Mouse (Mus musculus) cerebellum, adult 2 months (tissue): Measurements from ENCODE around the gene Smarcc2. TPM values are rescaled to one million over a fixed set of nuclear protein-coding genes. Genes with fewer than 3 reads are reported as not detected.

ENCODE experiments used
- DNase-seq, 2 experiments: peaks; one replicate each; pipeline ENCODE4 v3.0.0; 2021
- H3K27ac ChIP-seq: fragments of 200-500 bp; 2 replicates; pipeline ENCODE4 v1.5.1; 2012; ENCODE audit warnings: low read length, control low read depth, inconsistent platforms; ENCODE audit not compliant: insufficient read depth
- H3K27me3 ChIP-seq: fragments of 200-500 bp; 2 replicates; pipeline ENCODE4 v1.6.1; 2012; ENCODE audit warnings: inconsistent platforms, mild to moderate bottlenecking, low read length, moderate library complexity; ENCODE audit not compliant: control insufficient read depth, insufficient read depth
- H3K4me1 ChIP-seq: fragments of 200-500 bp; 2 replicates; pipeline ENCODE4 v1.6.1; 2011; ENCODE audit warnings: low read length; ENCODE audit not compliant: control insufficient read depth, insufficient read depth
- H3K4me3 ChIP-seq: fragments of 200-500 bp; replicated peaks from 2 replicates; pipeline ENCODE3; 2011; ENCODE audit warnings: mild to moderate bottlenecking, low read depth, low read length, control low read depth; ENCODE audit not compliant: insufficient read depth
- CTCF ChIP-seq: fragments of 200-500 bp; IDR thresholded peaks from 2 replicates; pipeline ENCODE4 v1.5.1; 2011; ENCODE audit warnings: low read depth, mild to moderate bottlenecking, control low read depth, low read length, moderate library complexity, borderline replicate concordance; ENCODE audit not compliant: insufficient read depth
- POLR2A ChIP-seq: fragments of 200-500 bp; IDR thresholded peaks from 2 replicates; pipeline ENCODE4 v1.6.1; 2011; ENCODE audit warnings: low read length, control low read depth, borderline replicate concordance; ENCODE audit not compliant: insufficient read depth
- WGBS: fragments of 180-500 bp; shearing (Covaris S2); methylation state at CpG from one replicate; pipeline ENCODE4 v1.1.7; 2018; 5-methylcytosine and 5-hydroxymethylcytosine counted together
- polyA plus RNA-seq: library from polyadenylated mRNA; depleted of rRNA; stranded (reverse); fragments of >200 nt; gene quantifications from 2 replicates; pipeline ENCODE4 v1.2.3, GENCODE M21; 2012

The Smarcc2 gene
- polyA plus RNA-seq, 1 experiment = 239 TPM

DNA sequence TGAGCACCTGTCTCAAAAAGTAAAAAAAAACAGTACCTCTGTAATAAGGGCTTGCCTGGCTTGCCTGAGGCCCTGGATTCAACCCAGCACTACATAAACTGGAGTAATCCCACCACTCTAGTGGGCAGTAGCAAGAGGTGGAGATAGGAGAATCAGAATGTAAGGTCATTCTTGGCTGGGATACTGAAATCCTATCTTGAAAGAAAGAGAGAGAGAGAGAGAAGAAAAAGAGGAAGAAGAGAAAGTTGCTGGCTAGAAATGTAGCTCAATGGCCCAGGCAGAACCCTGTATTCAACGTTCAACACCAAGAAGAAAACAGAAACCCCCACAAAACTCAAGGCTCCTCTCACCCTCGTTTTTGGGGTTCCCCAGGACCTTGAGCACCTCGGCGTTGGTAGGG, 36.9 kb downstream of the Smarcc2 start:
- Histone ChIP-seq H3K4me3 (no peak overlapping the region), H3K27me3 (no peaks in the 10 kb centered on the region), H3K27ac (no peak overlapping the region), H3K4me1 (peaks cover 15% of the 10 kb centered on the region)
- DNase-seq = no peak
- 77% methylated on average over 4 of the region's 4 CpGs for WGBS
- TF ChIP-seq CTCF (no peak), POLR2A (no peak)

DNA sequence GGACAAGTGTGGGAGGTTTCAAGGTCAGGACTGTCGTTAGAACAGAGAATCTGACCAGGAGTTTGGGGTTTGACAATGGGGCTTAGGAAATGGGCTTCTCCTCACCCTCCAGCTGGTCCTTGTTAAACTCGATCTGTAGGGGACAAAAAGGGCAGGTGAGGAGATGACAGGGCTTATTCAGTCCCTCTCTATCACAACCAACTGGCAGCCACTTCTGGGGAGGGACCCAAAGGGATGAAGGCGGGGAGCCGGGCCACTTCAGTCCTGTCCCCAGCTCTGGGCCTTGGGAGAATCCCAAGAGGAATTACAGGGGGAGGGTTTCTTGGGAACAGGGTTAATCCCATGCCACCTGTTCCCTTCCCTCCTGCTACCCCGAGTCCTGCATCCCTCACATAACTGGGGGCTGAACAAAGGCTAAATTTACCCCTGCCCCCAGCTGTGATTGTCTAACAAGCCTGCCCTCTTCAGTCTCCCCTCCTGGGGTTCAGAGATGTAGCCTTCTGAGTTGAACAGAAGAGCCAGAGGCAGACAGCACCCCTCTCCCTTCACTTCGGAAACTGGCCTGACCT, 37.5 kb downstream of the Smarcc2 start:
- TF ChIP-seq CTCF (no peak), POLR2A (no peak)
- Histone ChIP-seq H3K27me3 (no peaks in the 10 kb centered on the region), H3K4me3 (no peak overlapping the region), H3K27ac (no peak overlapping the region), H3K4me1 (peaks cover 8% of the 10 kb centered on the region; the same call in 1 of the 2 replicates)
- 31% methylated on average over 6 of the region's 6 CpGs for WGBS
- no peak for DNase-seq

DNA sequence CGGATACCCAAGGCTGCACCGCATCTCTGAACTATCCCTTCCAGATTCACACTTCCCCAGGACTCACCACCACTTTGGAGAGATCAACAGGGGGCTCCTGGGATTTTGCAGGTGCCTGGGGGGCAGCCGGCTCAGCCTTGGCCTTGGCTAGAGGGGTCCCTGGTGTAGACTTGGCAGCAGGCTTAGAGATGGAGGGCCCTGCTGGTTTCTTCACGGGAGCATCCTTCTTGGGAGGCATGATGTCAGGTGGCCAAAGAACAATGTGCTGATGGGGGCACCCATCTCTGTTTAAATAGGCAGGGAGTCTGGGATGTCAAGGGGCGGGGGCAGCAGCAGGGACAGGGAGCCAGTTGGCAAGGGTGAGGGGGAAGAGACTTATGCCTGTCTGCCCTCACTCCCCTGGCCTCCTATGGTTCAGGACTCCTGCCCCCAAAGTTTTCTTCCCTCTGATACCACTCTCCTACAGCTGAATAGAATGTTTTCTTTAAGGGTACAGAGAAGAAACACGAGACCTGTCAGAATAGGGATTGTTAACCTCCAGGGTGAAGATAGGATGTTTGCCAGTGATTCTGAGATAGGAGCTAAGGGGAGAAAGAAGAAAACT, 38.2 kb downstream of the Smarcc2 start:
- no peak for TF ChIP-seq POLR2A
- no peak for TF ChIP-seq CTCF
- DNase-seq = peak in 1 of 2 experiments; percentile 31
- Histone ChIP-seq H3K27me3 (no peaks in the 10 kb centered on the region), H3K4me1 (peaks cover 4% of the 10 kb centered on the region), H3K4me3 (no peak overlapping the region), H3K27ac (no peak overlapping the region)
- 35% methylated on average over 6 of the region's 6 CpGs for WGBS

DNA sequence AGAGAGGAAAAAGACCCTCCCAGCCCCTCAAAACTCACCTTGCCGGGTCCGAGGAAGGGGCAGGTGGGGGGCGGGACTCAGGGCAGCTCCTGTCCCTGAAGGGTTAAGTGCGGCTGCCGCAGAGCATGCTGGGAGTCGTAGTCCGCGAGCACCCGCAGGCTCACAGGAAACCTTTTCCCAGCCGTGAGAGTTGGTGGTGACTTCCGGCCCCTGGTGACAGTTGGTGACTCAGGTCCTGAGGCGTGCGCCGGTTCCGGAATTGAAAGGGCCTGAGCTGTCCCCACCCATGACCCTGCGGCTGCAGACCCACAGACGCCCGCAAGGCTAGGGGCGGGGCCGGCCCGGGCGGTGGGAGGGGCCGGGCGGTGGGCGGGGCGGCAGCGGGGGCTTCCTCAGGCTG, 39.5 kb downstream of the Smarcc2 start, which contains the start of gene Myl6b:
Gene Myl6b, minus strand, starts transcription at position 96 of the 400 bp plus-strand sequence.
- Histone ChIP-seq H3K4me1 (peaks cover 4% of the 10 kb centered on the region), H3K27ac (peak within 1 kb of the TSS; percentile 87), H3K27me3 (no peaks in the 10 kb centered on the region), H3K4me3 (peak within 1 kb of the TSS; percentile 84)
- DNase-seq = peak; percentile 96 to 99
- under 1% methylated on average over 27 of the region's 27 CpGs for WGBS
- TF ChIP-seq POLR2A = no peak
- TF ChIP-seq CTCF = no peak

DNA sequence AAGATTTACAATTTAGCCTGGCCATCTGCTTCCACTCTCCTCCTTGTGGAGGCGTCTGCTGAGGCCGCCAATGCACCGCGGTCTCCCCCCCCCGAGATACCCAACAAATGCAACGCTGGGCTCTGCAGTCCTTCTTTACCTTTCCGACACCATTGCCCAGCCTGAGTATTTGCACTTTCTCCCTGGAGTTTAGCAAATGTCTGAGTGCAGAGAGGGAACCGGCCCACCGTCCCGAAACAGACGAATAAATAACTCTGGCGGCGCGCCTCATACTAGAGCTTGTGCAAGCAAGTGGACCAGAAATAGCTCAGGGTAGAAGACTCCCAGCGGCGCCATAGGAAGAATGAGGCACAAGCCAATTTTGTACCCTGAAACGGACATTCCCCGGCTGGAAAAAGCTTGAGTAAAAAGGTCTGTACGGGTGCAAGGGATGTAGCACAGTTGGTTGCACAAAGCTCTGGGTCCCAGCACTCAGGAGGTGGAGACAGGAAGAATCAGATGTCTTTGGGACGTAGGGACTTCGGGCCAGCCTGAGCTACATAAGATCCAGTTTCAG, 40.1 kb downstream of the Smarcc2 start:
- WGBS = under 1% methylated on average over 21 of the region's 21 CpGs
- Histone ChIP-seq H3K4me1 (peaks cover 4% of the 10 kb centered on the region), H3K4me3 (peak overlapping the region; percentile 84), H3K27ac (peak overlapping the region; percentile 87), H3K27me3 (no peaks in the 10 kb centered on the region)
- peak; percentile 73 to 80 for DNase-seq
- TF ChIP-seq CTCF (no peak), POLR2A (peak; percentile 27; the same call in 1 of the 2 replicates)

DNA sequence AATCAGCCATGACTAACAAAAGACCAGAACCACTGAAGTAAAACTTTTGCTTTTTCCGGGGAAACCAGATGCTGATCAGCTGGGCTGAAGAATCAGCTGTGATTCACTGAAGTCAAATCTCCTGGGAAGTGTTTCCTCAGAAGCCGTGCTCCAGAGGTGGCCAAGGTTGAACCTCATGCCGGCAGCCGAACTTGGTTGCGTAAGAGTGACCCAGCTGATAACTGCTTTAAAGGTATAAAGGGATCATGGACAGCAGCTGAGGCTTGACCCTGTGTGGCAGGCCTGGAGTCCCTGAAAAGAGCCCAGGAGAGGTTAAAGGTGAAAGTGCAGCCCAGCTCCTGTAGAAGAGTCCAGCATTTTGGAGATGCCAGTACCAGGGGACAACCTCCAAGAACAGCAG, 43.3 kb downstream of the Smarcc2 start:
- WGBS = 81% methylated on average over 5 of the region's 5 CpGs
- TF ChIP-seq POLR2A (no peak), CTCF (no peak)
- Histone ChIP-seq H3K27me3 (no peaks in the 10 kb centered on the region), H3K4me3 (no peak overlapping the region), H3K27ac (no peak overlapping the region), H3K4me1 (peaks cover 4% of the 10 kb centered on the region; the same call in 1 of the 2 replicates)
- no peak for DNase-seq

DNA sequence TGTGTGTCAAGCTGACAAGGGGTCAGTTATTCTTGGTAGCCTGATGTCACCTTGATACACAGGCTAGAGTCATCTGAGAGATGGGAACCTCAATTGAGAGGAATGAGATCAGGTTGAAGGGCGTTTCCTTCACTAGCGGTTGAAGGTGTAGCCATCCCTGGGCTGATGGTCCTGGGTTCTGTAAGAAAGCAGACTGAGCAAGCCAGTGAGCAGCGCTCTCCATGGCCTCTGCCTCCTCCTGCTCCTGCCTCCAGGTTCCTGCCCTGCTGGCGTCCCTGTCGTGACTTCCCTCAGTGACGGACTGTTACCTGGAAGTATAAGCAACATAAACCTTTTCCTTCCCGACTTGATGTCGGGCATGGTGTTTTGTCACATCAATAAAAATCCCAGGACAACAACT, 44.5 kb downstream of the Smarcc2 start:
- no peak for DNase-seq
- H3K27me3 ChIP-seq = no peaks in the 10 kb centered on the region
- no peak for TF ChIP-seq POLR2A
- TF ChIP-seq CTCF = no peak
- H3K4me3 ChIP-seq = no peak overlapping the region
- no peak overlapping the region for H3K27ac ChIP-seq
- 85% methylated on average over 8 of the region's 8 CpGs for WGBS
- H3K4me1 ChIP-seq = peaks cover 4% of the 10 kb centered on the region; the same call in 1 of the 2 replicates

DNA sequence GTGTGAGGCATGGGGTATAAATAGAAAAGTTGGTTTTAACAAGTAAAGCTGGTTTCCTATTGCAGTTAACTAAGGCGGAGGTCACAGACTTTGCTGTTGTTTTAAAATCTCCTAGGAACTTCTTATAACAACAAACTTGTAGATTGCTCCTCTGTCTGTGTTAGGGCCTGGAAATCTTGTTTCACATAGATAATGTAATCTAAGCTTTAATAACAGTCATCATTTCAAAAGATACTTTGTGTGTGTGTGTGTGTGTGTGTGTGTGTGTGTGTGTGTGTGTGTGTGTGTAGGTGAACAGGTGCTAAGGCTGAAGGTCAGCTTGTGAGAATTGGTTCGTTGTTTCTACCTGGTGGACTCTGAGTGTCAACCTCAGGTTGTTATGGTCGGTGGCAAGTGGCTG, 45.0 kb downstream of the Smarcc2 start:
- Histone ChIP-seq H3K4me3 (no peak overlapping the region), H3K27me3 (no peaks in the 10 kb centered on the region), H3K27ac (no peak overlapping the region), H3K4me1 (peaks cover 4% of the 10 kb centered on the region; the same call in 1 of the 2 replicates)
- 89% methylated on average over 3 of the region's 3 CpGs for WGBS
- TF ChIP-seq POLR2A (no peak), CTCF (no peak)
- no peak for DNase-seq
